Mouse (Mus musculus): ENCODE results near the gene Pum2.
"Not testable (repeated sequence)": the region's sequence is repeated elsewhere in the genome, so short reads cannot be mapped to it uniquely, and the experiment has no call there.

Gene Pum2

GRCm38 (mm10) chr12:8673974-8674306 is at the start of gene Pum2:
TSS of gene Pum2 (plus strand) at chr12:8674134.
- DNase-seq (ENCODE audit: low read depth, low spot score) = peak; percentile 93

- DNase-seq (ENCODE audit: low read depth, low spot score) = no peak
These were observed 44.4 kb upstream of the Pum2 start for GRCm38 (mm10) chr12:8629537-8629936.

GRCm38 (mm10) chr12:8631691-8632090 is 42.2 kb upstream of the Pum2 start:
- DNase-seq (ENCODE audit: low read depth, low spot score) = no peak

- no peak for DNase-seq (ENCODE audit: low read depth, low spot score)
These were observed 41.1 kb upstream of the Pum2 start for GRCm38 (mm10) chr12:8632737-8633365.

GRCm38 (mm10) chr12:8634306-8634705 is 39.6 kb upstream of the Pum2 start:
- DNase-seq (ENCODE audit: low read depth, low spot score) = no peak

- no peak for DNase-seq (ENCODE audit: low read depth, low spot score)
These were observed 38.4 kb upstream of the Pum2 start for GRCm38 (mm10) chr12:8635546-8635945.

- no peak for DNase-seq (ENCODE audit: low read depth, low spot score)
These were observed 37.0 kb upstream of the Pum2 start for GRCm38 (mm10) chr12:8636945-8637344.

- peak; percentile 80 for DNase-seq (ENCODE audit: low read depth, low spot score)
These were observed 35.4 kb upstream of the Pum2 start for GRCm38 (mm10) chr12:8638411-8639087.

GRCm38 (mm10) chr12:8640186-8640585 is 33.7 kb upstream of the Pum2 start:
- not testable (repeated sequence) for DNase-seq (ENCODE audit: low read depth, low spot score)

- DNase-seq (ENCODE audit: low read depth, low spot score) = peak; percentile 95
These were observed 33.1 kb upstream of the Pum2 start for GRCm38 (mm10) chr12:8640711-8641424.

GRCm38 (mm10) chr12:8641425-8641735 is 32.6 kb upstream of the Pum2 start:
- no peak for DNase-seq (ENCODE audit: low read depth, low spot score)

GRCm38 (mm10) chr12:8648211-8648610 is 25.7 kb upstream of the Pum2 start:
- not testable (repeated sequence) for DNase-seq (ENCODE audit: low read depth, low spot score)

GRCm38 (mm10) chr12:8650027-8650426 is 23.9 kb upstream of the Pum2 start:
- DNase-seq (ENCODE audit: low read depth, low spot score) = not testable (repeated sequence)

GRCm38 (mm10) chr12:8656596-8656995 is 17.3 kb upstream of the Pum2 start:
- DNase-seq (ENCODE audit: low read depth, low spot score) = no peak

- no peak for DNase-seq (ENCODE audit: low read depth, low spot score)
These were observed 16.8 kb upstream of the Pum2 start for GRCm38 (mm10) chr12:8657116-8657515.

GRCm38 (mm10) chr12:8657629-8658366 is 16.1 kb upstream of the Pum2 start:
- DNase-seq (ENCODE audit: low read depth, low spot score) = no peak

GRCm38 (mm10) chr12:8659406-8660279 is 14.3 kb upstream of the Pum2 start:
- no peak for DNase-seq (ENCODE audit: low read depth, low spot score)

GRCm38 (mm10) chr12:8661747-8662146 is 12.2 kb upstream of the Pum2 start:
- DNase-seq (ENCODE audit: low read depth, low spot score) = no peak

GRCm38 (mm10) chr12:8662175-8662574 is 11.8 kb upstream of the Pum2 start:
- no peak for DNase-seq (ENCODE audit: low read depth, low spot score)

- DNase-seq (ENCODE audit: low read depth, low spot score) = no peak
These were observed 11.2 kb upstream of the Pum2 start for GRCm38 (mm10) chr12:8662721-8663120.
